Mouse (Mus musculus) T-helper 1 cell (primary cell): ENCODE measurements around the gene Taz.

Experiments
- in situ Hi-C: fragments of 300-600 bp; cut with MboI, MseI; formaldehyde crosslinking; loops from one replicate; pipeline ENCODE4 v1.15.1; 2025; ENCODE audit warnings: high pct_unique_total_duplicates

Gene Taz

DNA sequence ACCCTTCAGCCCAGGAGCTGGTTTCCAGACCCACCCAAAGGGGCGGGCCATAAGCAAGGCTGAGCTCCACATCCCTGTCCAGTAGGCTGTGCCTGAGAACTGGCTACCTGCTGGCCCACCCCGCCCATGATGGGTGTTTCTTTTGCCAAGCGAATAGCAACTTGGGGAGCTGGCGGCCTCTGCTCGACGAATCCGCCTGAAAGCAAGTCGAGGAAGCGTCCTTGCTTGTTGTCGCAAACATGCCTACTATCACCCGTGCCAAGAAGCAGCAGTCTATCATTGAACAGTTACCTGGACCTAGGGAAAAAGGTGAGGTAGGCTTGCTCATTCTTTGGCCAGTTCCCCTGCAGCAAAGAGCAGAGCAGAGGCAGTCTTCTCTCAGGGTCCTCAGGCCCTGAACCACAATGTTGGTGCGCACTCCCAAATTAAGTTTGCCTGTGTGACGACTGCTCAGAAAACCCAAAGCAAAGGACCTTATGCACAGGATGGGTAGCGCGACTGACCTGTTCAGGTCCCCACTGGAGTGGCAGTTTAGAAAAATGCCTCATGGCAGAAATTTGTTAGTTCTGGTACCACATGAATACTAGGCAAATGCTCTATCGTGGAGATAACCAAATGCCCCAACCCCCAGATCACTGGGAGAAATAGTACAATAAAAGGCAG lies at the start of gene Taz, which contains the start of gene Dnase1l1:
Taz (plus strand) TSS at position 181 of the 663 bp plus-strand sequence.
Dnase1l1 (minus strand) TSS at position 606 of the 663 bp plus-strand sequence.
- in situ Hi-C loops = no loop called here

- in situ Hi-C loops = no loop called here
These were observed 48.5 kb upstream of the Taz start for GRCm38 (mm10) chrX:74233196-74233595.

DNA sequence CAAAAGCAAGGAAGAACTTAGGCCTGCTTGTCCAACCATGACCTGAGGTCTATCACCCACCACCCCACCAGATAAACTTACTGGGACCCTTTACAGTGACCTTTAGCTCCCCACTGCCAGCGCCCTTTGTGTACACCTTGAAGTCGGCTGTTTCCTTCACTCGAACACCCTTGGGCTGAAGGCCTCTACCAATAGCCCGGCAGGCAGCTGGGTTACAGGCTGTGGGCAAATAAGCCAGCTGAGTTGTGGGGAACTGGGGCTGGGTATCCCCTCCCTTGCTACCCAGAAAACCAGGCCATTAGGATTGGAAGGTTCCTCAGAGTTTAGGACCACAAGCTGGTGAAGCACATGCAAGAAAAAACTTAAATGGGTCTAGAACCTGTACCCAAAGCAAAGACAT lies 41.4 kb upstream of the Taz start:
- in situ Hi-C loops = loop anchor here (5.0 kb wide), 1 partner anchor 172 kb away; no protein-coding TSS in a partner anchor

DNA sequence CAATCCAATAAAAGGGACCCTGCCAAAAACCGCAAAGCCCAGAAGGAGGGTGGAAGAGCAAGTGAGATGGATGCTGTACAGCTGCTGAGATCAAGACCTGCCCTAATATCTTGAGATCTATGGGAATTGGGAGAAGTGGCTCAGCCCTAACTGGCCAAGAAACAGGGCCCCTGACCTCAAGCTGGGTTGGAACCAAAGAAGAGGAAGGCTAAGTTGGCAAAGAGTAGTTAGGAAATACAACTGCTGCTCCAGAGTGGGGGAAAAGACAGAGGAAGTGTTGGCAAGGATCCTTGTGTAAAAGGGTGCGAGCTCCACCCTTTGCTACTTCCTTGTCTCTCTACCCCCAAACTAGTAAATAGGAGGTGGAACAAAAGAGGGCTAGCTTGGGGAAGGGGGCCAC lies 38.3 kb upstream of the Taz start:
- in situ Hi-C loops = loop anchor here (5.0 kb wide), 1 partner anchor 169 kb away; no protein-coding TSS in a partner anchor

DNA sequence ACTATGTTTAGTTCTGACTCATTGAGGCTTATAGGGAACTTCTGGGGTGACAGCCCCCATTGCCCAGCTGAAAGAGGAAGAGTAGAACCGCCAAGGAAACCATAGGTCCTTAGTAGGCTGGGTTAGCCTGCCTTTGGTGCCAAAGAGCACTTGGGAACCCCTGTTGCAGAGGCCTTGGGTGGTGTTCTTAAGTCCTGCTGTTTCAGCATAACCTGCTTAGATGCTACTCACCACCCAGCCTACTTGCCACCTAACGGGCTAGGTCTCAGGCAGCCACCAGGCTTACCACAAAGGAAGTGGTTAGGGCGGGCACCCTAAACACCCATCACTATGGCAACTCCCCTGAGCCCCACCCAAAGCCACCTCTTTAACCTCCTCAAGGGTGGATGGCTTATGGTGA lies 37.9 kb upstream of the Taz start:
- in situ Hi-C loops = loop anchor here (5.0 kb wide), 1 partner anchor 168 kb away; no protein-coding TSS in a partner anchor

- in situ Hi-C loops = loop anchor here (5.0 kb wide), 1 partner anchor 168 kb away; no protein-coding TSS in a partner anchor
These were observed 37.1 kb upstream of the Taz start for GRCm38 (mm10) chrX:74244614-74245083.

GRCm38 (mm10) chrX:74245107-74245506 lies 36.6 kb upstream of the Taz start:
- in situ Hi-C loops = no loop called here

DNA sequence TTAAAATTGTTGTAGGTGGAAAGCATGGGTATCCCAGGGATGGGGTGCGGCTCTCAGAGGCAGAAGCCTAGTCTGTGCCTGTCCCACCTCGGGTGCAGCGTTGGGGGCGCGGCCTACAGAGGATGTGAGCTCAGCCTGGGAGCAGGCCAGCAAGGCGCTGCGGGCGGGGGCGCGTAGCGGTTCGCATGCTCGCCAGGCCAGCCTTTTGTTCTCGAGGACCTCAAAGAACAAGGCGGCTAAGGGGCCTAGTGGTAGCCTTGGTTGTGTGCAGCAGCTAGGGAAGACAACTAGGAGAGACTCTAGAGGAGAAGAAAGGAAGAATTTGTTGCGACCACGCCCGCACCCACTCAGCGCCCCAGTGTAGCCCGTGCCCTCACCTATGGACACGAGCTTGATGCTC lies 36.0 kb upstream of the Taz start:
- in situ Hi-C loops = no loop called here

GRCm38 (mm10) chrX:74246213-74246681 lies 35.5 kb upstream of the Taz start:
- in situ Hi-C loops = no loop called here

DNA sequence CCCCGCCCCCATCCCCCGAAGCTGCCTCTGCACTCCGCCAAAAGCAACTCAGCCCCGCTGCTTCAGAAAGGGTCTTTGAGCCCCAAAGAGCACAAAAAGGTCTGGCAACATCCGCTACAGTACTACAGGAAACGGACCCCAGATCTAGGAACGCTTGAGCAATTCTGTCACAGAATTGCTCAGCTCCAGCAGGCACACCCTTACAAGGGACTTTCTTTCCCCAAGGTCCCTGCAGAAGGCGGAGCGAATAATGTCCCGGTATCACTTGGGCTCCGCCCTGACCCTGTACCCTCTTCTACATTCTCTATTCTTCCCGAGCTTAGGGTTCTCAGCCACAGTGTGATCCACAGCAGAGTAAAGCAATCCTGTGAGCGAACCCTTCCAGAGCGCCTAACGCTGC lies 35.0 kb upstream of the Taz start:
- in situ Hi-C loops = no loop called here

GRCm38 (mm10) chrX:74248651-74249050 lies 33.1 kb upstream of the Taz start:
- in situ Hi-C loops = no loop called here

- in situ Hi-C loops = no loop called here
These were observed 32.1 kb upstream of the Taz start, which contains the start of gene Flna for GRCm38 (mm10) chrX:74249615-74250014. Gene Flna, minus strand, starts transcription at chrX:74249820.

DNA sequence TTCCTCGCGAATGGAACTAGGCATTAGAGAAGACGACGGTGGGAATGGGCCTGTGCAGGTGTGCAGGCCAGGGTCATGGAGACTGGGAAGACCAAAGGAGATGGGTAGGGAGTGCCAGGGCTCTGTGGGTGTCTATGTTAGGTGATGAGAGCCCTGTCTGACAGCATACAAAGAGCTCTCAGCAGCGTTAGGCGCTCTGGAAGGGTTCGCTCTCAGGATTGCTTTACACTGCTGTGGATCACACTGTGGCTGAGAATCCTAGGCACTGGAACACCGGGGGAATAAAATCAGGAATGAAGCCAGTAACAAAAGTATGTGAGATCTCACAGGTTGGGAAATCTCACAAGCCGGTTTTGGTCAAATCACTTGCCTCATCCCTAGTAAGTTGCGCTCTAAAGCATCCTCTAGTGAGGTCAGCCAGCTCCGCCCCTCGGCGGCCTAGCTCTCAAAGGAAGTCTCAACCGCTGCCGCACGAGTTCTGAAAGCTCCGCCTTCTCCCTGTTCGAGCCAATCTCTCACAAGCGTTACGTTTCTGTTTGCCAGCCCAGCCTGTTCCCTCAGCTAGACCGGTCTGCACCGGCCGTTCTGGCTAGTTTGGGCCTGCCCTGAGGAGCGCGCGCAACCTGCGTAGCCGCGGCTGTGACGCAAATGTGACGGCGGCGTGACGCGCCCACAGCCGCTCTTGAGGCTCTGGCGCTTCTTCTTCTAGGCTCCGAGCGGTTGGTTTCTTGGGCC lies 27.4 kb upstream of the Taz start, which contains the start of gene Emd:
Emd (plus strand) TSS at position 535 of the 735 bp plus-strand sequence.
- in situ Hi-C loops = no loop called here

DNA sequence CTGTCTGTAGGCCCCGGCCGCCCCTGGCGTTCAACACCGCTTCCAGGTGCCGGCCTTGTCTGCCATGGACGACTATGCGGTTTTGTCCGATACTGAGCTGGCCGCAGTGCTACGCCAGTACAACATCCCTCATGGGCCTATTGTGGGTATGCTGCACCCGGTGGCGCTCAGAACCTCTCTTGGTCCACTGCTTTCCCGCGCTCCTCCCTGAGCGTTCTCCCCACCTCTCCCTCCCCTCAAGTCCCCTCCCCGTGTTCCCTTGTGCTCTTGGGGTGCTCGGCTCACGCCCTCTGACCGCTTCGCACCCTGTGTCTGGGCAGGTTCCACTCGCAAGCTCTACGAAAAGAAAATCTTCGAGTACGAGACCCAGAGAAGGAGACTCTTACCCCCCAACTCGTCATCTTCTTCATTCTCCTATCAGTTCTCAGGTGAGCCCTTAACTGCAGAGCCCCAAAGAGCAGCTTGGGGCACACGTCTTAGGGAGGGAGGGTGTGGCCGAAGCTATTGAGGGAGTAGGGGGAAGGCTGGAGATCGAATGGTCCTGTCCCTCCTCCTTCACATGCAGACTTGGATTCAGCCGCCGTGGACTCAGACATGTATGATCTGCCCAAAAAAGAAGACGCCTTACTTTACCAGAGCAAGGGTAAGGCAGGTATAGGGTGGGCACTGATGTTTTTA lies 26.7 kb upstream of the Taz start:
- in situ Hi-C loops = no loop called here

- in situ Hi-C loops = no loop called here
These were observed 24.0 kb upstream of the Taz start for GRCm38 (mm10) chrX:74257746-74258145.

GRCm38 (mm10) chrX:74269736-74270061 lies 12.0 kb upstream of the Taz start:
- in situ Hi-C loops = loop anchor here (5.0 to 10.0 kb wide), 2 partner anchors 47 to 1355 kb away; partner anchors contain the start of genes Cetn2 and Nsdhl

DNA sequence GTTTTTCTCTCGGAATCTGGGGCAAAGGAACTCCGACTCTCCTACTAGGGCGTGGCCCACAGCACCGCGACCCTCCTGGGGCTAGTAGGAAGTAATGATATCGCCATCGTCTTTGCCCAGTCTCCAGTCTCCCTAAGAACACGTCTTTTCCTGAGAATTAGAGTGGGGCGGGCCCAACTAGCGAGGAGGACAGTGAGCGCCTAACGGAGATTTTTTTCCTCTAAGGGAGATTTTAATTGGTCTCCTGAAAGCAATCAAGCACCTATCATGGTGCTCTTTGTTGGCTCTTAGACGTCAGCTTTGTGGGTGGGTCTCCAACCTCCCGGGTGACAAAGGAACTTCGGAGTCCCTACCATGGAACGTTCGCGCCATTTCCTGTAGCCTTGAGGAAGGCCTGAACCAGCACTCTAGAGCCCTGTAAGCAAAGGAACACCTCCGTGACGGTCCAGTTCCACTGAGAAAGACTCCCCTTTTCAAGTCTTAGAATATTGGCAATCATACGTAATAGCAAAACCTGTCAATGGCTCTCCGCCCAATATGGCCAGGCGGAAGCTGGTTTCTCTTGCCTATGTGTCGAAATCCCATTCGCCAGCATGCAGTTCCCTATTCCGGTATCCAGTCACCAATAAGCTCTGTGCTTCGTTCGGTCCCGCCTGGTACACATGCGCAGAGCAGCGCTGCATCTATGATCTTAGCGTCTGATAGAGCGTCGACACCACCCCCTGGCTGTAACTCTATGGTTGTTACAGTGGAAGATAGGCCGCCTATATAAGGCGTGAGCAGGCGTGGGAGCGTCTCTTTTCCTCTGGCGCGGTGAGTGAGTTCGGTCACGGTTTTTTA lies 11.4 kb upstream of the Taz start, which contains the start of gene Rpl10:
Rpl10 (plus strand) TSS at position 751 of the 840 bp plus-strand sequence.
- in situ Hi-C loops = loop anchor here (10.0 kb wide), 1 partner anchor 1355 kb away; the partner anchor contains the start of genes Cetn2 and Nsdhl

DNA sequence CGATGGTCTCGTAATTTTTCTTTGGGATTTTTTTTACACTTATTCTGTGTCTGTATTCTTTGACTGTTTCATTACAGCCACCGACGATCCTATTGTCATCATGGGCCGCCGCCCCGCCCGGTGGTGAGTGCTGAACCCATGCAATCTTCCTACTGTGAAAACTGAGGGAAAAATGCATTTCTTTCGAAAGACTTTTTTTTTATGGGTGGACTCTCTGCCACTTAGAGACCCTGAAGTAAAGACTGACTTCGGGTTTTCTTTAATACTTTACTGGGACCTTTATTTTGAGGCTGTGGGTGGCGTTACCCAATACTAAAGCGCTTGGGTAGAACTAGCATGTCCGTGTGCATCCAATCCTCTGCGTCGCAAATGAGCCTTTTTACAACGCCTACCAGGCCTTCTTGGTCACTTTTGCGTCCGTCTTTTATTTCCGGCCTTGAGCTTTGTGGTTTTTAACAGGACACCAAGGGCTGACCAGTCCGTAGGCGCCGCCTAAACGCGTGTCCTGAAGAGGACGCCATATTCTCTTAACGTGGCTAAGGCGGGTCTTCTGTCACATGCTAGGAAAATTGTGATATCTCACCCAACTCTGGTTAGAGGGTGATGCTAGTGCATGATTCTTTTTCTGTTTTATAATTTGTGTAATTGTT lies 10.7 kb upstream of the Taz start:
- in situ Hi-C loops = loop anchor here (10.0 kb wide), 1 partner anchor 1356 kb away; the partner anchor contains the start of genes Cetn2 and Nsdhl

- in situ Hi-C loops = loop anchor here (10.0 kb wide), 1 partner anchor 1359 kb away; the partner anchor contains the start of genes Cetn2 and Nsdhl
These were observed 8.0 kb upstream of the Taz start for GRCm38 (mm10) chrX:74273422-74274322.
